10 mouse cellular contexts compared by ENCODE assay signal in the genomic region with DNA sequence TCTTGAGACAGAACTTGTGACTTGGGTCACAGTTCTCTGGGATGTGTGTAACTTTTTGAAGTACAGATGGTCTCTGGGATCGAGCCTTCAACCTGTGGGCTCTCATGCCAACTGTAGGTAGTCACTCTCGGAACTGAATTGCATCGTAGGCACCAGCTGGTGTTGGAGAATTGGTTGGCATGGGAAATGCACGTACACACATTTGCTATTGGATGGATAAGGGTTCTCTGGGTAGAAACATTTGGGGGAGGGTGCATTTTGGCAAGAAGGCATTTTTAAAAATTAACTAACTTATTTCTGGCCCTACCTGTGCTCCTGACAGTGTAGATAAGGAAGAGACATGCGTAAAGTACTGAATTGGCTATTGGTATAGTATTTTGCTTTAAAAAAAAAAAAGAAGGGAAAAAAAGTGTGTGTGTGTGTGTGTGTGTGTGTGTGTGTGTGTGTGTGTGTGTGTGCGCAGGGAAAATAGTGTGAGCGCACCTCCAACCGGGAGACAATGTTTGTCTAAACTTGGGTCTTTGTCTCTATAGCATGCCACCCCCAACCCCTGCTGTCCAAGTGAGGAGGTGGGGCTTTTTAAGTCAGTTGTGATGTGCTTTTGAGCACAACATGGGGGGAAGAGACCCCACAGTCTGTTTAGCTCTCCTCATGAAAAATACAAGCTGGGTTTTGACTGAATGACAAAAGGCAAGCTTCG. TPM values are rescaled to one million over a fixed set of nuclear protein-coding genes. Genes with fewer than 3 reads are reported as not detected.
DNase-seq lines count a peak whose midpoint lies in the region; ATAC-seq and TF ChIP-seq lines count a peak whose summit lies in the region.
"Had no signal": no experiment of that assay in that cellular context is flagged by ENCODE, and none has a peak within 500 bp of the region (broad histone marks: within the 10 kb centered on the region; RNA-seq: fewer than 3 reads in every experiment).

No protein-coding gene starts in this region.

- no peak for DNase-seq in heart, adult 11 months
- peak; percentile 69 for DNase-seq in brain, embryonic 14.5 days (ENCODE audit: low read depth)
- no peak for DNase-seq in hindbrain, embryonic 14.5 days (ENCODE audit: low spot score)
- no peak for DNase-seq in cerebellum, adult 11-12 months
- DNase-seq in cerebellum, adult 2 months = no peak
- DNase-seq: B cell, adult 2 months; cerebellum, adult 11 months had no signal

- peak overlapping the region; percentile 70 for H3K9ac ChIP-seq in heart, embryonic 13.5 days
- no peak overlapping the region for H3K9ac ChIP-seq in hindbrain, embryonic 14.5 days
- 0 out of 2 replicates have a peak overlapping the region, but pooled peaks have one; percentile 32 for H3K9ac ChIP-seq in midbrain, embryonic 13.5 days (replicated peaks)

- TF ChIP-seq CTCF in brain, embryonic 14.5 days (IDR thresholded peaks at IDR 0.05; ENCODE audit: borderline replicate concordance, extremely low read depth, insufficient read depth, insufficient read length) = no peak
- no peak for TF ChIP-seq CTCF in cerebellum, adult 2 months (IDR thresholded peaks at IDR 0.05; ENCODE audit: borderline replicate concordance, insufficient read depth, low read depth, low read length)

- 63% methylated on average over 9 of the region's 9 CpGs for WGBS in heart, embryonic 13.5 days
- WGBS in hindbrain, embryonic 14.5 days = 42% methylated on average over 9 of the region's 9 CpGs
- WGBS in midbrain, embryonic 13.5 days = 56% methylated on average over 9 of the region's 9 CpGs
- WGBS in cerebellum, adult 2 months = 47% methylated on average over 9 of the region's 9 CpGs

- H3K36me3 ChIP-seq in heart, embryonic 13.5 days = no peaks in the 10 kb centered on the region
- no peaks in the 10 kb centered on the region for H3K36me3 ChIP-seq in hindbrain, embryonic 14.5 days (replicated peaks; ENCODE audit: control insufficient read depth, insufficient read depth)
- H3K36me3 ChIP-seq in midbrain, embryonic 13.5 days = no peaks in the 10 kb centered on the region

- no peak for ATAC-seq in heart, embryonic 13.5 days (ENCODE audit: extremely low read depth, insufficient number of reproducible peaks, low FRiP score, low TSS enrichment)
- no peak for ATAC-seq in hindbrain, embryonic 14.5 days (ENCODE audit: low FRiP score)
- ATAC-seq in midbrain, embryonic 13.5 days = no peak
- no peak for ATAC-seq in monocyte, adult 5-6 weeks (replicated peaks; ENCODE audit: insufficient number of reproducible peaks, low FRiP score, low TSS enrichment, poor library complexity, severe bottlenecking)

- no peaks in the 10 kb centered on the region for H3K27me3 ChIP-seq in heart, embryonic 13.5 days (replicated peaks)
- no peaks in the 10 kb centered on the region for H3K27me3 ChIP-seq in hindbrain, embryonic 14.5 days (ENCODE audit: control insufficient read depth, insufficient read depth, low read length)
- 0 out of 2 replicates have a peak, but pooled peaks cover 2% of the 10 kb centered on the region for H3K27me3 ChIP-seq in midbrain, embryonic 13.5 days
- H3K27me3 ChIP-seq in cerebellum, adult 2 months (ENCODE audit: control insufficient read depth, insufficient read depth, low read length) = no peaks in the 10 kb centered on the region

- peaks cover 24% of the 10 kb centered on the region for H3K4me1 ChIP-seq in heart, embryonic 13.5 days
- H3K4me1 ChIP-seq in hindbrain, embryonic 14.5 days (replicated peaks; ENCODE audit: control insufficient read depth, insufficient read depth, low read length) = peaks cover 18% of the 10 kb centered on the region
- H3K4me1 ChIP-seq in midbrain, embryonic 13.5 days (replicated peaks) = peaks cover 42% of the 10 kb centered on the region
- H3K4me1 ChIP-seq in cerebellum, adult 2 months (ENCODE audit: control insufficient read depth, insufficient read depth, low read length) = peaks cover 3% of the 10 kb centered on the region; the same call in 1 of the 2 replicates

- peak overlapping the region; percentile 49 for H3K4me2 ChIP-seq in heart, embryonic 13.5 days
- H3K4me2 ChIP-seq in hindbrain, embryonic 14.5 days (replicated peaks) = 0 out of 2 replicates have a peak overlapping the region, but pooled peaks have one; percentile 5
- H3K4me2 ChIP-seq in midbrain, embryonic 13.5 days (replicated peaks) = peak overlapping the region; percentile 32

- H3K9me3 ChIP-seq in heart, embryonic 13.5 days = no peaks in the 10 kb centered on the region
- no peaks in the 10 kb centered on the region for H3K9me3 ChIP-seq in hindbrain, embryonic 14.5 days (ENCODE audit: control insufficient read depth, low read length)
- H3K9me3 ChIP-seq in midbrain, embryonic 13.5 days = no peaks in the 10 kb centered on the region

- H3K27ac ChIP-seq in heart, embryonic 13.5 days (replicated peaks) = peak overlapping the region; percentile 75
- peak overlapping the region; percentile 75; the same call in 1 of the 2 replicates for H3K27ac ChIP-seq in hindbrain, embryonic 14.5 days
- H3K27ac ChIP-seq in midbrain, embryonic 13.5 days = peak overlapping the region; percentile 68
- no peak overlapping the region for H3K27ac ChIP-seq in cerebellum, adult 2 months (ENCODE audit: insufficient read depth, low read length)

- H3K4me3 ChIP-seq in heart, embryonic 13.5 days = peak overlapping the region; percentile 13; the same call in 1 of the 2 replicates
- H3K4me3 ChIP-seq in hindbrain, embryonic 14.5 days (replicated peaks; ENCODE audit: low read length) = no peak overlapping the region
- no peak overlapping the region for H3K4me3 ChIP-seq in midbrain, embryonic 13.5 days (replicated peaks)
- H3K4me3 ChIP-seq in cerebellum, adult 2 months (replicated peaks; ENCODE audit: insufficient read depth, low read depth, low read length) = no peak overlapping the region

- no peak for TF ChIP-seq POLR2A in brain, embryonic 14.5 days (IDR thresholded peaks at IDR 0.05; ENCODE audit: borderline replicate concordance, extremely low read depth, insufficient read depth, insufficient read length, poor library complexity, severe bottlenecking)
- no peak for TF ChIP-seq POLR2A in cerebellum, adult 2 months (IDR thresholded peaks at IDR 0.05; ENCODE audit: borderline replicate concordance, insufficient read depth, low read length)

RNA-seq across cellular contexts. Expression of gene Chd9, which starts 26.0 kb away (rescaled TPM):
- 42.3 and 45.0 TPM in 2 replicates for polyA plus RNA-seq in heart, embryonic 13.5 days (2015; fragmentation: Nextera tagmentation; extraction: Ambion mirVana)
- 74.7 and 79.5 TPM in 2 replicates for polyA plus RNA-seq in brain, embryonic 14.5 days (2012; rRNA removed)
- 99.2 and 103 TPM in 2 replicates for polyA plus RNA-seq in hindbrain, embryonic 14.5 days (2014; fragmentation: Nextera tagmentation; extraction: Ambion mirVana)
- polyA plus RNA-seq in midbrain, embryonic 13.5 days (2015; fragmentation: Nextera tagmentation; extraction: Ambion mirVana) = 61.1 and 69.6 TPM in 2 replicates
- 73.0 to 131 TPM (median 84.8 TPM) in 3 replicates for total RNA-seq in monocyte, adult 5-6 weeks (2017)
- polyA plus RNA-seq in cerebellum, adult 2 months (2012; rRNA removed) = 882 and 1,083 TPM in 2 replicates

RNA-seq across cellular contexts. Expression of gene Gm19935, which starts 36.9 kb away (rescaled TPM):
- polyA plus RNA-seq in heart, embryonic 13.5 days (2015; fragmentation: Nextera tagmentation; extraction: Ambion mirVana) = not detected in 2 replicates
- 0.33 and 1.2 TPM in 2 replicates for polyA plus RNA-seq in brain, embryonic 14.5 days (2012; rRNA removed)
- polyA plus RNA-seq in hindbrain, embryonic 14.5 days (2014; fragmentation: Nextera tagmentation; extraction: Ambion mirVana) = 2.6 and 2.7 TPM in 2 replicates
- polyA plus RNA-seq in midbrain, embryonic 13.5 days (2015; fragmentation: Nextera tagmentation; extraction: Ambion mirVana) = not detected in 2 replicates
- not detected in 3 replicates for total RNA-seq in monocyte, adult 5-6 weeks (2017)
- 7.3 and 9.9 TPM in 2 replicates for polyA plus RNA-seq in cerebellum, adult 2 months (2012; rRNA removed)
